Mouse (Mus musculus) heart, adult 18-20 months (tissue): ENCODE measurements at regions not wholly inside any gene's neighbourhood (a gene's known extent, or its start where the extent isn't known, plus 50 kb on each side); places are given as distances from the start of the nearest gene placed in this dataset.
A peak's percentile ranks its signal among the peaks of the same experiment; 100 is the strongest.

Source experiments
- DNase-seq, 2 experiments: peaks; one replicate each; pipeline ENCODE4 v3.0.0; 2021 to 2022; ENCODE audit warnings: mixed read lengths in 1 of 2

GRCm38 (mm10) chr2:46468936-46469629 is 1351.9 kb upstream of the Zeb2 start:
- no peak for DNase-seq

GRCm38 (mm10) chr2:46465389-46465788 is 1348.2 kb upstream of the Zeb2 start:
- peak; percentile 35 to 40 for DNase-seq

DNA sequence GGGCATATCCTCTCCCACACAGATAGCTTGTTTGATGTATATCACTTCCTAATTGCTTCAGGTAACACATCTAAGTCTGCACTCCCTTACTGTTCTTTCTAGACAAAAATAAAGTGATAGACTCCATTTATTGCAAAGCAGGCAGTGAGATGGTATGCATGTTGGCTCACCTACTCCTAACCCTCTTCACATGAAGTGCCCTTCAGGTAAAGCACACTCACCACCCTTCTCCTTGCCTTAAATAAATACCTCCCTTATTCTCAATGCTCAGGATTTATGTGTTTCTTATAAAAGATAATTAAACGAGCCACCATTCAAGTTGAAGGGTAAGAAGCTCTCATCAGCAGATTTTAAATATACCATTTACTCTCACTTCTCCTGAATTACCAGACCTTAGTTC is 1347.7 kb upstream of the Zeb2 start:
- DNase-seq, result no peak

DNA sequence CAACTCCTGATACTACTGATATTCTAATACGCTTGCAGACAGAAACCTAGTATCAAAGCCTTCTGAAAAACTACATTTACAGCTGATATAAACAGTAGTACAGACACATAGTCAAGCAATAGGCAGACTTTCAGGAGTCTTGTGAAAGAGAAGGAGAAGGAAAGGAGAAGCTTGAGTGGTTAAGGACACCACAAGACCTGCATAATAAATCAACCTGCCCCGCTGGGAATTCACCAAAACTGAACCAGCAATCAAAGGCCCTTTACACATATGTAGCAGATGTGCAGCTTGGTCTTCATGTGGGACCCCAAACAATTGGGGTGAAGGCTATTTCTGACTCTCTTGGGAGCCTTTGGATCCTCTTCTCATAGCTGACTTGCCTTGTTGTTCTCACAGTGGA is 1345.5 kb upstream of the Zeb2 start:
- DNase-seq, result no peak

DNA sequence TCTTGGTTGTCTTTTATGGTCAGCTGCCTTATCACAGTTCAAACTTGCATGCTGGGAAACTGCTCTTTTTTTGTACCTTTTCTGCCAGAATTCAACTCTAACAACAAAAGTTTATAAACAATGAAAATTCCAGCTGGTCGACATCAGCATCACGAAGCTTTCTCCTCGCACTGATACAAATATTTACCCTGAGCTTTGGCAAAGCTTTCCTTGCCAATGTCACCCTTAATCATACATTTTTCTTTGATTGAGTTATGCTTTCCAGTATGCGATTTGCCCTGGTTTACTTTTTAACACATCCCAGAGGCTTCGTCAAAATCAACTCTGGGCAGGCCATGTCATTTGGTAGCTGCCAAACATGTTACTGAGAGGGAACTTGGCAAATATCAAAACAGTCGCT is 1333.5 kb upstream of the Zeb2 start:
- DNase-seq, result peak in 1 of 2 experiments; percentile 24

DNA sequence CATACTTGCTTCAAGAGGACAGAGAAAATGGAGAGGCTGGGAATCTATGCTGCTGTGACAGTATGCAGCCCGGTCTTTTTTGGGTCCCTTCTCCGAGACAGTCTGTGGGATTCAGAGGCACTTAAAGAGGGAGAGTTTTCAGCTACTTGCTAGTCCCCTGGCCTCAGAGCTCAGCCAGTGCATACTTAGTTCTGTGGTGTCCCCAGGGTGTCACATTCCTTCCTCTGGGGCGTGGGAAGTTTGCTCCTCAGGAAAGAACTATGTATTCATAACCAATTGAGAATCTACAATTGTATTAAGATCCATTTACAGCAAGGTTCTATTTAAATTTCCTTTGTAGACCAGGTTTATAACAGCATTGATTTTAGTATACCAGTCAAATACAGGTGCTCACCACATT is 1328.1 kb upstream of the Zeb2 start:
- DNase-seq, result peak; percentile 38 to 52

- peak; percentile 69 to 71 for DNase-seq
Measured at GRCm38 (mm10) chr2:46443686-46444180, 1326.5 kb upstream of the Zeb2 start.

GRCm38 (mm10) chr2:46443061-46443685 is 1326.0 kb upstream of the Zeb2 start:
- DNase-seq, result peak; percentile 62 to 68

- DNase-seq, result peak; percentile 78 to 79
Measured at GRCm38 (mm10) chr2:46442576-46442975, 1325.4 kb upstream of the Zeb2 start.

- peak; percentile 37 to 49 for DNase-seq
Measured at GRCm38 (mm10) chr2:46441927-46442326, 1324.7 kb upstream of the Zeb2 start.

DNA sequence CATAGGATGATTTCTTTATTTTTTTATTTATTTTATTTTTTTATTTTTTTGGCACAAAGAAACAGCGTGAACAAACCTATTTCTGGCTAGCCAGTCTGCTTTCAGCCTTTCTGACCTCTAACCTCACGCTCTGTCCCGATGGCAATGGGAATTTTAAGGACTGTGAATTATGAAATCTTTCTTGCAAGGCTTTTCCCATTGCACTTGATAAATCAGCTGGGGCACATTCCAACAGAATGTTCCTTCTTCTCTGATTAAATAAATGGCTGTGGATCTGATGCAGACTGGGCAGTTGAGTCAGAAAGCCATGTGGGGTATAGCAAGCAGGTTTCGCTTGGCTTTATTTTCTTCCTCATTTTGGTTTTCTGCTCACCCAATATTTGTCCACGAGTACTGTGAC is 1324.2 kb upstream of the Zeb2 start:
- DNase-seq, result peak; percentile 41 to 45

DNA sequence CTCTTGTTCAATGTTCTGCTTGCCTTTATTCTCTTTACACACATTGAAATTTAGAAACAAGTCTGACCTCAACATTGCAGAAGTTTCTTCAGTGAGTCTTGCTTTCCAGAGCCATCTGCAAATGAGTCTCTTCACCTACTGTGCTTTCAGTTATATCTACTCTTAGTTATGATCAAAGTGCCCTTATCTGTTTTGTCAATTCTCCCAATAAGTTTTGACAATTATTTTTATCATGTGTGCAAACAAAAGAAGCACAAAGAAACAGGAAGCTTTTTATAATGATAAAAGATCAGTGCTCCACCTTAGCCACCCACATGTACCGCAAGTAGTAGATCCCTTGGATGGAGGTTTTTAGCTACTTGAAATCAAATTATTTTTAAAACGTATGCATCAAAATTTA is 1322.8 kb upstream of the Zeb2 start:
- no peak for DNase-seq

DNA sequence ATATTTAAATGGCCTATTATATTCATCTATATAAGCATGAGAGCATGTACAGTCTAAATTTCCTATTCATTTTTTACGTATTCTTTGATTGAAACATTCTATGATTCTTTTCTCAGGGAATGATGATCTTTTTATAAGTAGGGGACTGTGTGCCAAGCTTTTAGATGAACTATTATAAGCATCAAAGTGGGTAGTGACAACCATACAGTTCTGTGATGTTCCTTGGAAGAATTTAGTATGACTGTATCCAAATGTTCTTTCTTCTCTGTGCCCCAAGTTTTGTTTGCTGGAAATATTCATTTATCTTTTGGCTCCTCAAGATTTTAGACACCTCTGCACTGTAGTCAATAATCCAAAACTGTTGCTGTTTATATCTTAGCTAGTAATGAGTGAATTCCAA is 1301.1 kb upstream of the Zeb2 start:
- no peak for DNase-seq

DNA sequence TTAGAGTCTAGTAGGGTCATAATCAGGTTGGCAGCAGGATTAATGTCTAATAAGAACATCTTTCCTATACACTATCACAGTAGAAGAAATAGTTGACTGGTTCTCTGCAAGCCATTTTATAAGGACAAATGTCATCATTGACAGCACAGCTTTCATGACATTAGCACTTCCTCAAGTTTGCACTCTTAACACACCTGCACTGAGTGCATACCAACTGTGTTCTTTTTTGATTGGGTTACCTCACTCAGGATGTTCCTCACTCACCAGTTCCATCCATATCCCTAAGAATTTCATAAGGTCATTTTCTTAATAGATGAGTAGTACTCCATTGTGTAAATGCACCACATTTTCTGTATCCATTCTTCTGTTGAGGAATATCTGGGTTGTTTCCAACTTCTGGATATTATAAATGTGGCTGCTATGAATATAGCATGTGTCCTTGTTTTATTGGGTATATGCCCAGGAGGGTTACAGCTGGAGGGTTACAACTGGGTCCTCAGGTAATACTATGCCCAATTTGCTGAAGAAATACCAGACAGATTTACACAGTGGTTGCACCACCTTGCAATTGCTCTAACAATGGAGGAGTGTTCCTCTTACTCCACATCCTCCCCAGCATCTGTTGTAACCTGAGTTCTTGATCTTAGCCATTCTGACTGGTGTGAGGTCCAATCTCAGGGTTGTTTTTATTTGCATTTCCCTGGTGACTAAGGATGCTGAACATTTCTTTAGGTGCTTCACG is 1285.3 kb upstream of the Zeb2 start:
- DNase-seq, result no peak

DNA sequence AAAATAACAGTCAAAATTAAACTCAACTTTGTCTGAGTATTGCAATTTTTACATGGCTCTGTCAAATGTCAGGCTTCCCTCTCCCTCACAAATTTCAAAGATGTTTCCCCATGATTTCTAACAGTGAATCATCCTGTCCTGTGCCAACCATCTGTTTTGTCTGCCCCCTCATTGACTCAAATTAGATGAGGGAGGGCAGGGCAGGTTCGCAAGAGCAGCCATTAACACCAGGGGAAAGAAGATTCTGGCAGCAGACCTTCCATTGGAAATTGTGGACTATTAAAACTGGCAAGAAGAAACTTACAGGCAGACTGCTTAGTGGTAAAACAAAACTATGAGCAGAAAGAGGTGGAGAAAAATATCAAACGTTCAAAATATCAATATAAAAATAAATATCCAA is 1277.0 kb upstream of the Zeb2 start:
- DNase-seq, result no peak

GRCm38 (mm10) chr2:46372847-46373461 is 1255.8 kb upstream of the Zeb2 start:
- no peak for DNase-seq

GRCm38 (mm10) chr2:46371755-46372154 is 1254.6 kb upstream of the Zeb2 start:
- no peak for DNase-seq

- DNase-seq, result peak; percentile 7 to 12
Measured at GRCm38 (mm10) chr2:46370949-46371348, 1253.8 kb upstream of the Zeb2 start.

GRCm38 (mm10) chr2:46368882-46369281 is 1251.7 kb upstream of the Zeb2 start:
- DNase-seq, result no peak

DNA sequence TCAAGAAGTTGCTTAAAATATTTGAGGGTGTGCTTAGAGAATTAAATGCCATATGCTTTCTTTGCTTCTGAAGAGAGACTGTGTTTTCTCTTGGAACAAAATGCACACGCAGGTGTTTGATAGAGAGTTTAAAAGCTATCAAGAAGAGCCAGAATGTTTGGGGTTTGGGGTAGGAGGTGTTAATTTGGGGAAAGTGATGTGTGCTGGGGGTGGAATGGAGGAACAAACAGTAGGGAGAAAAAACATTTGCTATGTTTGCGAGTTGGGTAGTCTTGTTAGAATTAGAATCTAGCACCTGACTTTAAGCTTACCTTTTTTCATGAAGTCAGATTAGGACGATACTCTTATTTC is 1248.9 kb upstream of the Zeb2 start:
- DNase-seq, result no peak

- DNase-seq, result peak; percentile 12 to 28
Measured at GRCm38 (mm10) chr2:46365428-46366134, 1248.4 kb upstream of the Zeb2 start.

DNA sequence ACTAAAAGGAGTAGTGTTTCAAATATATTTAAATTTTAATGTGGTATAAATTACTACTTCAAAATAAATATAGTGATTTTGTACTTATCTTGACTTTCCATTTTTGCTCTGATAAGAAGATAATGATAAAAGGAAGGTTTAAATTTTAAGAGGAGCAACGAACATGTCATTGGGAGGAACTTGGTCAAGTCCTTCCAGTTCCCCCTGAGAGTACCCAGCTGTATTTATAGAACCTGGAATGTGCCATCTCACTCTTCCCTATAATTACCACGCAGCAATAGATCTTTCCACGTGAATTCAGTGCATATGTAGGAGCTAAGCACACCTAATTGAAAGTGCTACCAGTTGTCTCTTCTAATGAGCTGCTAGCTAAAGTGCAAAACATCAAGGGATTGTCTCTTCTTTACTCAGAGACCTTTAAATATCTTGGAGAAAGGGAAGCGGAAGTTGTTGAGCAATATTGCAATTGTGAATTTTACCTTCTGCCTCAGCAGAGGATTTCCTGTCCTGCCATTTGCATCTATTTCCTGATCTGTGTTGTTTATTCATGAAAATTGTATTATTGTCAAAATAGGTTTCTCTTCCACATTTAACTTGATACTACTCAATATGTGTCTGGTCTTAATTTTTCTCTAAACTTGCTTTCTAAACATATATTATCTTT is 1243.0 kb upstream of the Zeb2 start:
- peak in 1 of 2 experiments; percentile 5 for DNase-seq
